14 mouse cellular contexts compared by ENCODE assay signal in the genomic region with DNA sequence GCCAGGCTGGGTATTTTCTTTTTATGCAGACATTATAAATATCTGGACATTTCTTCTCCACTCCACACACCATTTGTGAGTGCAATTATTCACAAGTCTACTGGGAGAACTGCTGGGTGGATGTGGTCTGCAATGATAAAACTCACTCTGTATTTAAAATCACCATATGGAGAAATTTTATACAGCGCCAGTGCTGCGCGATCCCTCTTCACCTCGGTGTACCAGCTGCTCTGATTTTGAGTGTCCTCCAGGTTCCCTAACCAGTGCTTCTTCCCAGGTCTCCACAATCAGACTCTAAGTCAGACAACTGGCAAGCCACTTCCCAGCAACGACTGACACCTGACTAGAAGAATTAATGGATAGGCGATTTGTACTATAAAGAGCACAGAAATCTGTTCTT. TPM values are rescaled to one million over a fixed set of nuclear protein-coding genes. Genes with fewer than 3 reads are reported as not detected.
DNase-seq lines count a peak whose midpoint lies in the region; ATAC-seq and TF ChIP-seq lines count a peak whose summit lies in the region.
"Had no signal": no experiment of that assay in that cellular context is flagged by ENCODE, and none has a peak within 500 bp of the region (broad histone marks: within the 10 kb centered on the region; RNA-seq: fewer than 3 reads in every experiment).

No protein-coding gene starts in this region.

- H3K9me3 ChIP-seq in neural tube, embryonic 13.5 days, result no peaks in the 10 kb centered on the region
- no peaks in the 10 kb centered on the region for H3K9me3 ChIP-seq in forebrain, embryonic 16.5 days (ENCODE audit: control insufficient read depth, low read length)
- H3K9me3 ChIP-seq: heart, embryonic 15.5 days; kidney, embryonic 15.5 days; neural tube, embryonic 15.5 days had no signal

- no peak overlapping the region for H3K4me2 ChIP-seq in neural tube, embryonic 13.5 days
- peak overlapping the region; percentile 33 for H3K4me2 ChIP-seq in forebrain, embryonic 16.5 days (ENCODE audit: low read length)
- H3K4me2 ChIP-seq: heart, embryonic 15.5 days; kidney, embryonic 15.5 days had no signal

- peak; percentile 60 for DNase-seq in heart, adult 11 months
- DNase-seq in heart, adult 8-10 months (ENCODE audit: low spot score), result no peak
- no peak for DNase-seq in neural tube, embryonic 10.5 days (ENCODE audit: extremely low spot score, low spot score)
- DNase-seq in ES-CJ7 (ENCODE audit: low read depth, low spot score), result peak; percentile 2
- no peak for DNase-seq in gastrocnemius, postnatal 36 days
- no peak for DNase-seq in kidney, adult 2 months

- intact Hi-C loops in gastrocnemius, postnatal 36 days (cut with DNase I), result loop anchor here (1.0 kb wide), 1 partner anchor 142 kb away; no protein-coding TSS in a partner anchor

- 49% methylated on average over 6 of the region's 6 CpGs for WGBS in neural tube, embryonic 13.5 days
- WGBS in forebrain, embryonic 16.5 days, result 36% methylated on average over 6 of the region's 6 CpGs
- 57% methylated on average over 6 of the region's 6 CpGs for WGBS in kidney, adult 2 months

- no peak overlapping the region for H3K27ac ChIP-seq in neural tube, embryonic 13.5 days (replicated peaks)
- H3K27ac ChIP-seq in forebrain, embryonic 16.5 days (ENCODE audit: low read length), result no peak overlapping the region
- H3K27ac ChIP-seq in kidney, adult 2 months (ENCODE audit: insufficient read depth, low read depth, low read length), result no peak overlapping the region
- H3K27ac ChIP-seq: heart, embryonic 15.5 days; hindbrain, postnatal 0 days; kidney, embryonic 15.5 days; macrophage; neural tube, embryonic 15.5 days had no signal

- no peaks in the 10 kb centered on the region for H3K36me3 ChIP-seq in neural tube, embryonic 13.5 days
- no peaks in the 10 kb centered on the region for H3K36me3 ChIP-seq in forebrain, embryonic 16.5 days (ENCODE audit: control insufficient read depth, insufficient read depth)
- no peaks in the 10 kb centered on the region for H3K36me3 ChIP-seq in kidney, adult 2 months (ENCODE audit: control insufficient read depth, insufficient read depth, low read length)
- H3K36me3 ChIP-seq: heart, embryonic 15.5 days; kidney, embryonic 15.5 days; neural tube, embryonic 15.5 days had no signal

- no peak overlapping the region for H3K4me3 ChIP-seq in neural tube, embryonic 13.5 days
- no peak overlapping the region for H3K4me3 ChIP-seq in forebrain, embryonic 16.5 days (replicated peaks; ENCODE audit: low read length)
- no peak overlapping the region for H3K4me3 ChIP-seq in kidney, adult 2 months (ENCODE audit: insufficient read depth, low read depth, low read length)
- H3K4me3 ChIP-seq: heart, embryonic 15.5 days; kidney, embryonic 15.5 days; neural tube, embryonic 15.5 days had no signal

- no peak for TF ChIP-seq POLR2A in kidney, adult 2 months (IDR thresholded peaks at IDR 0.05; ENCODE audit: low read depth, low read length)

- H3K4me1 ChIP-seq in neural tube, embryonic 13.5 days (replicated peaks), result peaks cover 4% of the 10 kb centered on the region; the same call in 1 of the 2 replicates
- peaks cover 3% of the 10 kb centered on the region; the same call in 1 of the 2 replicates for H3K4me1 ChIP-seq in forebrain, embryonic 16.5 days (replicated peaks; ENCODE audit: control insufficient read depth, insufficient read depth, low read length)
- no peaks in the 10 kb centered on the region for H3K4me1 ChIP-seq in kidney, adult 2 months (ENCODE audit: control insufficient read depth, insufficient read depth, low read length)
- H3K4me1 ChIP-seq: heart, embryonic 15.5 days; kidney, embryonic 15.5 days had no signal

- H3K27me3 ChIP-seq in neural tube, embryonic 13.5 days, result no peaks in the 10 kb centered on the region
- H3K27me3 ChIP-seq in forebrain, embryonic 16.5 days (replicated peaks; ENCODE audit: control insufficient read depth, insufficient read depth, low read length), result no peaks in the 10 kb centered on the region
- H3K27me3 ChIP-seq in kidney, adult 2 months (replicated peaks; ENCODE audit: control insufficient read depth, insufficient read depth, low read length), result no peaks in the 10 kb centered on the region
- H3K27me3 ChIP-seq: heart, embryonic 15.5 days; kidney, embryonic 15.5 days; neural tube, embryonic 15.5 days; Patski had no signal

- ATAC-seq in neural tube, embryonic 13.5 days (ENCODE audit: low read depth), result 0 out of 2 replicates have a peak, but pooled peaks have one; percentile 8
- ATAC-seq in forebrain, embryonic 16.5 days, result peak; percentile 54; the same call in 1 of the 2 replicates

- TF ChIP-seq CTCF in kidney, adult 2 months (conservative IDR thresholded peaks at IDR 0.05; ENCODE audit: insufficient read depth, insufficient read length, low read depth, low read length), result no peak

- H3K9ac ChIP-seq in neural tube, embryonic 13.5 days, result no peak overlapping the region
- no peak overlapping the region for H3K9ac ChIP-seq in forebrain, embryonic 16.5 days (replicated peaks; ENCODE audit: low read depth, low read length)
- H3K9ac ChIP-seq: heart, embryonic 15.5 days; kidney, embryonic 15.5 days; neural tube, embryonic 15.5 days had no signal

RNA-seq across cellular contexts. Expression of a gene that starts 7.1 kb away (rescaled TPM):
- 10 to 100 TPM in 3 of 4 experiments, 1 to 10 TPM in 1; 8.8 to 16.2 (median 12.4) TPM for total RNA-seq in heart, adult 8-10 months (2022)
- polyA plus RNA-seq in neural tube, embryonic 13.5 days (2015; fragmentation: Nextera tagmentation; extraction: Ambion mirVana), result 4.1 and 5.9 TPM in 2 replicates
- 0.68 and 0.88 TPM in 2 replicates for polyA plus RNA-seq in forebrain, embryonic 16.5 days (2015; fragmentation: Nextera tagmentation; extraction: Ambion mirVana)
- 10 to 100 TPM in 1 of 2 experiments, 1 to 10 TPM in 1; 9.5 to 10.4 TPM for total RNA-seq in gastrocnemius, postnatal 36 days (2021)
- polyA plus RNA-seq in kidney, adult 2 months (2012; rRNA removed), result 5.7 and 5.8 TPM in 2 replicates

Comparison
In these comparisons a context has a peak if more than half of its experiments do, and no peak if none do; other contexts are left out.
1. DNase-seq: peak in heart, adult 11 months (single experiment) and ES-CJ7 (single experiment); none in heart, adult 8-10 months (single experiment), neural tube, embryonic 10.5 days (single experiment), gastrocnemius, postnatal 36 days (0 of 2) and kidney, adult 2 months (single experiment).